Mouse (Mus musculus) liver, embryonic 14.5 days (tissue): ENCODE measurements around the gene Ctdnep1. TPM values are rescaled to one million over a fixed set of nuclear protein-coding genes. Genes with fewer than 3 reads are reported as not detected.

Source experiments
- ATAC-seq: fragments of 200-750 bp; cut with Nextera tagmentation; 2 replicates; pipeline ENCODE4 v1.8.0; 2017; ENCODE audit warnings: moderate number of reproducible peaks, mild to moderate bottlenecking, moderate library complexity; ENCODE audit not compliant: insufficient read depth
- DNase-seq, 3 experiments: peaks; one replicate each; pipeline ENCODE4 v3.0.0-alpha.2; 2012 to 2013; ENCODE audit warnings: low read depth in 3 of 3, low spot score in 3 of 3
- H3K27ac ChIP-seq: fragments of 300-500 bp; sonication (generic); 2 replicates; pipeline ENCODE4 v1.5.1; 2014; ENCODE audit warnings: moderate library complexity, mild to moderate bottlenecking, control low read depth, inconsistent platforms
- H3K27me3 ChIP-seq: fragments of 300-500 bp; sonication (generic); 2 replicates; pipeline ENCODE4 v1.6.1; 2014; ENCODE audit warnings: mild to moderate bottlenecking, low read length, moderate library complexity; ENCODE audit not compliant: control insufficient read depth, insufficient read depth
- H3K36me3 ChIP-seq: fragments of 300-500 bp; sonication (generic); replicated peaks from 2 replicates; pipeline ENCODE4 v1.6.1; 2014; ENCODE audit warnings: low read depth; ENCODE audit not compliant: control insufficient read depth, insufficient read depth
- H3K4me1 ChIP-seq, 2 experiments: fragments of 200-500 bp in 1 of 2; fragments of 300-500 bp in 1 of 2; sonication (generic) in 1 of 2; replicated peaks; 2 replicates each; pipeline ENCODE4 v1.6.1; 2012 to 2014; ENCODE audit warnings: antibody characterized with exemption in 1 of 2, inconsistent platforms in 1 of 2, low read length in 1 of 2; ENCODE audit not compliant: control insufficient read depth in 2 of 2, insufficient read depth in 2 of 2
- H3K4me2 ChIP-seq: fragments of 300-500 bp; sonication (generic); 2 replicates; pipeline ENCODE4 v1.6.1; 2014; ENCODE audit warnings: low read depth, mild to moderate bottlenecking, control low read depth, moderate library complexity
- H3K4me3 ChIP-seq, 2 experiments: fragments of 200-500 bp in 1 of 2; fragments of 300-500 bp in 1 of 2; sonication (generic) in 1 of 2; 2 replicates each; pipeline ENCODE4 v1.5.1; 2012 to 2014; ENCODE audit warnings: low read depth in 2 of 2, low read length in 2 of 2, mild to moderate bottlenecking in 2 of 2, control low read depth in 1 of 2, inconsistent platforms in 1 of 2, moderate library complexity in 1 of 2; ENCODE audit not compliant: insufficient read depth in 1 of 2
- H3K9ac ChIP-seq: fragments of 300-500 bp; sonication (generic); replicated peaks from 2 replicates; pipeline ENCODE4 v1.6.1; 2014; ENCODE audit warnings: mild to moderate bottlenecking, control low read depth, moderate library complexity
- H3K9me3 ChIP-seq: fragments of 300-500 bp; sonication (generic); 2 replicates; pipeline ENCODE4 v1.6.1; 2016; ENCODE audit warnings: low read length, mixed read lengths; ENCODE audit not compliant: control insufficient read depth
- CTCF ChIP-seq: IDR thresholded peaks from 2 replicates; pipeline ENCODE4 v1.5.1; 2016; ENCODE audit warnings: antibody characterized with exemption, low read depth, control low read depth
- EP300 ChIP-seq: IDR thresholded peaks from 2 replicates; pipeline ENCODE4 v1.6.1; 2016; ENCODE audit warnings: antibody characterized with exemption, low read depth
- WGBS: fragments of 180-500 bp; shearing (Covaris S2); extraction: QIAGEN DNeasy Blood & Tissue Kit; methylation state at CpG from one replicate; pipeline ENCODE4 v1.1.7; 2014; ENCODE audit not compliant: insufficient replicate concordance; 5-methylcytosine and 5-hydroxymethylcytosine counted together
- polyA plus RNA-seq, 2 experiments: library from polyadenylated mRNA; depleted of rRNA in 1 of 2; stranded (reverse) in 1 of 2; unstranded in 1 of 2; fragments of >200 nt; fragmentation: Nextera tagmentation in 1 of 2; extraction: Ambion mirVana in 1 of 2; gene quantifications; 2 replicates each; pipeline versions ENCODE4 v1.2.1 to v1.2.3; 2012 to 2014

Ctdnep1 gene
- polyA plus RNA-seq, 2 experiments: 9.7 to 32.3 TPM

GRCm38 (mm10) chr11:70026689-70027088 is 45.7 kb downstream of the Ctdnep1 start:
- Histone ChIP-seq H3K9ac (no peak overlapping the region), H3K4me1 (peaks cover 3 to 19% of the 10 kb centered on the region in 2 experiments; a peak in 3 of 4 replicates), H3K4me3 (no peak overlapping the region), H3K9me3 (no peaks in the 10 kb centered on the region), H3K36me3 (no peaks in the 10 kb centered on the region), H3K27me3 (peaks cover 27% of the 10 kb centered on the region), H3K27ac (no peak overlapping the region), H3K4me2 (peak overlapping the region; percentile 26; the same call in 1 of the 2 replicates)
- WGBS: 28% methylated on average over 19 of the region's 19 CpGs
- TF ChIP-seq CTCF (no peak), EP300 (no peak)
- DNase-seq (no peak), ATAC-seq (peak; percentile 36; the same call in 1 of the 2 replicates)

- no peak overlapping the region for H3K4me2 ChIP-seq
- no peak overlapping the region for H3K9ac ChIP-seq
- TF ChIP-seq EP300 (no peak), CTCF (no peak)
- no peaks in the 10 kb centered on the region for H3K36me3 ChIP-seq
- peaks cover 27% of the 10 kb centered on the region for H3K27me3 ChIP-seq
- DNase-seq (no peak), ATAC-seq (no peak)
- H3K27ac ChIP-seq: no peak overlapping the region
- no peaks in the 10 kb centered on the region for H3K9me3 ChIP-seq
- WGBS: 53% methylated on average over 9 of the region's 9 CpGs
- H3K4me3 ChIP-seq: no peak overlapping the region
- peaks cover 3 to 17% of the 10 kb centered on the region in 2 experiments; a peak in 3 of 4 replicates for H3K4me1 ChIP-seq
Observed at GRCm38 (mm10) chr11:70027397-70027796, 46.4 kb downstream of the Ctdnep1 start.

- Histone ChIP-seq H3K36me3 (no peaks in the 10 kb centered on the region), H3K9me3 (no peaks in the 10 kb centered on the region), H3K27me3 (peaks cover 19% of the 10 kb centered on the region), H3K4me3 (no peak overlapping the region), H3K4me2 (peak overlapping the region; percentile 13), H3K9ac (no peak overlapping the region), H3K27ac (no peak overlapping the region), H3K4me1 (peaks cover 3 to 17% of the 10 kb centered on the region in 2 experiments; a peak in 3 of 4 replicates)
- TF ChIP-seq EP300: no peak
- TF ChIP-seq CTCF: no peak
- WGBS: 30% methylated on average over 12 of the region's 12 CpGs
- ATAC-seq (no peak), DNase-seq (no peak)
Observed at GRCm38 (mm10) chr11:70028401-70029129, 47.6 kb downstream of the Ctdnep1 start.

- DNase-seq (peak in 1 of 3 experiments; percentile 39), ATAC-seq (peak; percentile 47; the same call in 1 of the 2 replicates)
- 8% methylated on average over 20 of the region's 20 CpGs for WGBS
- Histone ChIP-seq H3K9ac (no peak overlapping the region), H3K4me2 (peak overlapping the region; percentile 13), H3K27ac (no peak overlapping the region), H3K36me3 (no peaks in the 10 kb centered on the region), H3K4me3 (peak overlapping the region in 1 of 2 experiments; percentile 6; a peak in 1 of 4 replicates), H3K4me1 (peaks cover 3 to 15% of the 10 kb centered on the region in 2 experiments; a peak in 3 of 4 replicates), H3K27me3 (peaks cover 12% of the 10 kb centered on the region), H3K9me3 (no peaks in the 10 kb centered on the region)
- TF ChIP-seq CTCF (no peak), EP300 (no peak)
Observed at GRCm38 (mm10) chr11:70029130-70029801, 48.3 kb downstream of the Ctdnep1 start.
